Mouse (Mus musculus) testis, adult 2 months (tissue): Measurements from ENCODE around the gene Bbs9.

Source experiments
- CTCF ChIP-seq: fragments of 200-500 bp; IDR thresholded peaks from 2 replicates; pipeline ENCODE4 v1.5.1; 2012; ENCODE audit warnings: low read depth, mild to moderate bottlenecking, inconsistent platforms, low read length, moderate library complexity; ENCODE audit not compliant: control insufficient read depth, insufficient read depth, insufficient replicate concordance
- POLR2A ChIP-seq: fragments of 200-500 bp; IDR thresholded peaks from 2 replicates; pipeline ENCODE4 v1.6.1; 2012; ENCODE audit warnings: low read depth, mild to moderate bottlenecking, inconsistent platforms, low read length, moderate library complexity; ENCODE audit not compliant: control insufficient read depth

DNA sequence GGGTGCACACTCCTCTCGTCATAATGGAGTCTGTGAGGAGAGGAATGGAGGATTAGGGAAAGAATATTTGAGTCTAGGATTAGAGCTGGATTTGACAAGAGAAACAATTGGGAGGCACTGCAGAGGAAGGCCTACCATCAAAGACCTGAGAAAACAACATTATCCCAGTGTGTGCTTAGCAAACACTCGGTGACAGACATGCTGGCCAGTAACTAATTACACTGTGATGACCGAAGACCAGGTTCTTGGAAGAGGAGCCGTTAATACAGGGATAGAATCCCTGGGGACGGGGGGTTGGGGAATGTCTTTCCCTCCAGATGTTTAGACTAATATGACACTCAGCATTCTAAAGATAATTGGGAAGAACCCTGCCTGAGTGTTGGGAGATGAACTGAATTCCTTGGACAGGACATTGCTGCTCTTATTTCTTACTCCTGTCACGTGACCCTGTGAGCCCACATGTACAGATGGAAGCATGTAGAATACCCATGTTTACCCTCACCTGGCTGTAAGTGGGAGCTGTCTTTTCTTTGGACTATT, 345.2 kb downstream of the Bbs9 start:
- TF ChIP-seq POLR2A (no peak), CTCF (no peak)
